Mouse (Mus musculus) right cerebral cortex, adult 2 months (tissue): ENCODE measurements around the gene Sod2.
"Not testable (repeated sequence)": the region's sequence is repeated elsewhere in the genome, so short reads cannot be mapped to it uniquely, and the experiment has no call there.

Source experiments
- DNase-seq, 2 experiments: peaks; one replicate each; pipeline ENCODE4 v3.0.0; 2021 to 2022; ENCODE audit warnings: low spot score in 2 of 2

Sod2 gene

DNA sequence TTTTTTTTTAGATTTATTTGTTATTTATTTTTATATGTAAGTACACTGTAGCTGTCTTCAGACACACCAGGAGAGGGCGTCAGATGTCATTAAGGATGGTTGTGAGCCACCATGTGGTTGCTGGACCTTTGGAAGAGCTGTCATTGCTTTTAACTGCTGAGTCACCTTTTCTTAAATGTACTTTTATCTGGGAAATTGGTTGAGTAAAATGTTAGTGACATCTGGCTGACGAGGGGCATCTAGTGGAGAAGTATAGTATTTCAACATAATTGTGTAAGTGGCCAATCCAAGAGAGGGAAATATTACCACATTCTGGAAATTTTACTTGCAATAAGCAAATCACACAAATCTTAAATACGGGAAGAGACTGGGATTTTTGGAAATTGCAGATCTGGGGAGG lies 3.2 kb downstream of the Sod2 start:
- peak; percentile 16 to 25 for DNase-seq

DNA sequence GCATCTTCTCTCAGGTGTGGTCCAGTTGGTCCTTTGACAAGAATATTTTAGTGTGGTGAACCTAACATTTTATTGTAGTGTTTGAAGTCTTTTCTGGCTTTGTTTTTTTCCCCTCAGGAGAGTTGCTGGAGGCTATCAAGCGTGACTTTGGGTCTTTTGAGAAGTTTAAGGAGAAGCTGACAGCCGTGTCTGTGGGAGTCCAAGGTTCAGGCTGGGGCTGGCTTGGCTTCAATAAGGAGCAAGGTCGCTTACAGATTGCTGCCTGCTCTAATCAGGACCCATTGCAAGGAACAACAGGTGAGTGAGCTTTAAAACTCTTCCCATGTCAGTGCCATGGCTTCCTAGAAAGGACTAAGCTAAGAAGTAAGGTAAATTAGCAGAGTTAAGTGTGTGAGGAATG lies 6.7 kb downstream of the Sod2 start:
- DNase-seq: no peak

DNA sequence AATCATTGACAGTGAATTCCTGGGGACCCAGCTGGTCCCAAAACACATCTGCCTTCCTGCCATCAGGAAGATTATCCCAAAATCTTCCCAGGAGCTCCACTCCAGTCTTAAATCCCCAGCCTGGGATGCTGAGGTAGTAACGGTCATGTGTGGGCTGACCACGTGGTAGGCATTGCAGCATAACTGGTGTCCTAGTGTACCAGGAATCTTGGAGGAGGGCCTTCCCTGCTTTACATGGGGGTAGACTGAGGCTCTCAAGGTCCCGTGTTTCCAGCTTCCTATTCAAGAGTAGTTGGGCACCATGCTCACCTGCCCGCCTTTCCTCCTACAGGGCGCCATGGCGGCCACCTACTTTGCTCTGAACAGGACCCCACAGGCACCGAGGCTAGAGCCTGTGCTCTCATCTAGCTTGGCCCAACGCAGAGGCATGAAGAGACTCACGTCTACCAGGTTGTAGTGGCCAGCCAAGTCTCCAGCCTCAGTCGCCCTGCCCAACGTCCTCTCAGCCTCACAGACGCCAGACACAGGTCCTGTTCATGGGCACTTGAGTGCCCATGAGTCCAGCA lies 30.1 kb downstream of the Sod2 start:
- not testable (repeated sequence) for DNase-seq

DNA sequence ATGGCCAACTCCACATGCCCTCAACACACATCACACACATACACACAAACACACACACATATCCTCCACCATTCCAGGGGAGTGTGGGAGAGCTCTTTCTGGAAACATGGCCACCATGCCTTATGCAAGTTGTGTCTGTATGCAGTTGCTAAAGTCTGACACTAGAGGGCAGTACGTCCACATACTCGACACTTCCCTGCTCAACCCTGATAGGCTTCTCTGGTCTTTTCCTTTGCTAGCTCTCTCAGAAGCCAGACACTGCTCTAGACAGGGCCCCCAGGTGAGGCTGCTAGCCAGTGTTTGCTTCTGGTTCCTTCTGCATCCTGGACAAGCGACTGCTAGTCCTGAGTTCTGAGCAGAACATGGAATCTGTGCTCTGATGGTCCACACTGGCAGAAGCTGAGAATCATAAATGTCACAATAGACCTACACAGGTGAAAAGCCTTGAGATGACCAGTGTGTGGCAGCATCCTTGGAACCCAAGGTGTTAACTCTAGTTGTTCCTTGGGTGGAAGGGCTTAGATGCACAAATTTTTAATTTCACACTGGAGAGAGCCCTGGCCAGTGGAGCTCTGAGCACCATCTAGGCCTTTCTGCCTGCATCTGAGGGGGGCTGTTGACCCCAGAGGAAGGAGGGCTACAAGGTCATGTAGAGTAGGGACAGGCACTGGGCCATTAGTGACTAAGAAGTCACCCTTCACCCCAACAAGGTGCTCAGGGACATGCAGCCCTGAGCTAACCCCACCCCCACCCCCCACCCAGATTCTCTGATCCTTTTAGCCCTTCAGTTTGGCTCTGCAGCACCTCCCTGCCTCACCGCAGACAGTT lies 37.4 kb downstream of the Sod2 start:
- peak; percentile 58 to 73 for DNase-seq

DNA sequence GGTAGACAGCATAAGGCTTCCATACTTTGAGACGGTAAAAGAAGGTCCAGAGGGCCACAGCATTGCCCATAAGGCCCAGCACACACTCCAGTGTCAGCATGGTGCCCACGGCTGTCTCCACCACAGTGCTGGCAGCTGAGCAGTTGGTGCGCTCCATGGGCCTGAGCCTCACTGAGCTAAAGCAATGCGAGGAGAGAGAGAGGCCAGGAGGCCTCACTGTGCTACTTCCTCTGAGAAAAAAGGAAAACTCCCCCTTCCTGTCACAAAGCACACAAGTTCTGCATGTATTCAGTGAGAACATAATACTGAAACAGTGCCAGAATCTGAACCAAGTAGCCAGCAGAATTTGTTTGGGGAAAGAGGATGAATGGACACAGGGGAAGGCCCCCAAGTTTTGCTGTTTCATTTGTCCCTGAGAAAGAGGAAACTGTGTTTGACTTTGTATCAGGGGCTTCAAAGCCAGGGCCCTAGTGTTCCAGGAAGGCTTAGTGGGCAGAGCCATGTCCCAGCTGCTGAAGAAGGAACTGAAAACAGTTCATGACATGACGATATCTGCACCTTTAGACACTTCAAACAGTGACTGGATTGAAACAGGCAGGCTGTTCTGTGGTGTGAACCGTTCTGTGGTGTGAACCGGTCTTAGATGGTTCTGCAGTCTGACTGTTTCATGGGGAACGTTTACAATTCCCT lies 45.6 kb downstream of the Sod2 start, which contains the start of gene Gpr31b:
Gene Gpr31b (minus strand): TSS at position 173 of the 690 bp plus-strand sequence.
- not testable (repeated sequence) for DNase-seq

DNA sequence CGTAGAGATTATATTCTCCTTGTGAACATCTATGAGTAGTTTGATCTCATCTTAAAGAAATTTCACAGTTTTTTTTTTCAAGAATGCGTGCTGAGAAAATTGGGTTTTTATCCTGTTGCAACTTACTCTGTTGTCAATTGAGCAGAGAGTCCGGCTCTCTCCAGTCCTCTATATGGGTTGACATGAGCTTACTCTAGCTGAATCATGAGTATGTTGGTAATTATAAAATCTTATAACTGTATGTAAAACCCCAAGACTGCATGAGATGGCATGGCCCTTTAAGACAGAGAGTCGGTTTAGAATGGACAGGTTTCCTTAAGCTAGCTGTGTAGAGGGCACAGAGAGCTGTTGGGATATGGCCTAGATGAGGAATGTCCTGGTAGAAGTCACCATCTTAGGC lies 54.2 kb downstream of the Sod2 start, which contains the start of gene Tcp10b:
Gene Tcp10b (plus strand): TSS at position 301 of the 400 bp plus-strand sequence.
- not testable (repeated sequence) for DNase-seq

DNA sequence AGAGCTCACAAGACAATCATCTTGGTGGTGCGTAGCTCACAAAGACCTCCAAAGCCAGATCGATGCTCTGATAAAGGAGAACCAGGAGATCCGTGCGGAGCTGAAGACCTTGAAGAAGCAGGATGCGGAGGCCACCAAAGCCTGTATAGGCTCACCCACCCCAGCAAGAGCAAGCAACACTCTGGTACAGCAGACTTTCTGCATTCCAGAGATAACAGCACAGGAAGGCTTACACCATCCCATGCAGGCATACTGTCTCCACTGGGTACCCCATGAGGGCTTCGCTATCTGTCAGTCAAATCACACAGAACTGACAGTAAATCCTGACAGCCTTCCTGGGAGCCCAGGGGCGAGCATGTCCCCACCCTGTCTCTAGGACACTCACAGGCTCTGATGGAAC lies 56.2 kb downstream of the Sod2 start:
- not testable (repeated sequence) for DNase-seq

DNA sequence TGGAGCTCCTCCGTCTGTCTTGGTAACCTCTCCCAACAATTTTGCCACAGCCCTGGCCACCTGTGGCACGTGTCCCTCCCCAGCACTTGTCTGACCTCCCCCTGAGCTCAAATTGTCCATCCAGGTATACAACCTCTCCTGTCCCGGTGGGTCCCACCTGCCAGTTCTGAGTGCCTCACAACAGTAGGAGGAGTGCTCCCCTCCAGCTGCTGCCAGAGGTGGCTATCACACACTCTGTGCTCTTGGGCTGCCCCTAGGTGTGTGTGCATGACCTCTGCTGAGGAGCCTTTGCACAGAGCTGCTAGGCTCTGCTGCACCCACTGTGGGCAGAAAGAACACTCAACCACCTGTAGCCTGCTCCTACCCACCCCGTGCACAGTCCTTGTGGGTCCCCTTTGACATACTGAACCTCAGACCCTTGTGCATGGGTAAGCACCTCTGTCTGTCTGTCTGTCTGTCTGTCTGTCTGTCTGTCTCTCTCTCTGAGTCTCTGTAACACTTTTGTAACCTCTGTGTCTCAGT lies 61.3 kb downstream of the Sod2 start:
- not testable (repeated sequence) for DNase-seq

DNA sequence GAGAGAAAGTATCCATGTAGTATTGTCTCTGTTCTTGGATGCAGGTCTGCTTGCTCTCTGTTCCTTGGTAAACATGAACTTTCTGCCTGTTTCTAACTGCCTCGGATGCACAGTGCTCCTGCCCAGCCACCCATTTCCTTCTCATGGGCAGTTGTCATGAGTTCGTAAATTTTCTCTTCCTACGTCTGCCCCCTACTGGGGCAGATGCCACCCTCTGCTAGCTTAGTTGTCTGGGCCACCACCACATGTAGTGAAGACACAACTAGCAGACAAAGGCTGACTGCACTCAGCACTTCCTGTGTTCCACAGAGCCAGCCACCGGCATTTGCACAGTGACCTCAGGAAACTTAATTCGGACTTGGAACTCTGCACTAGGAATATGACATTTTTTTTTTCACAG lies 62.6 kb downstream of the Sod2 start:
- not testable (repeated sequence) for DNase-seq
